Mouse (Mus musculus) liver, adult 2 months (tissue): Measurements from ENCODE around the gene Mrps23. TPM values are rescaled to one million over a fixed set of nuclear protein-coding genes. Genes with fewer than 3 reads are reported as not detected.

Experiments used
- DNase-seq: peaks from one replicate; pipeline ENCODE4 v3.0.0-alpha.2; 2011; ENCODE audit warnings: low read depth, low spot score; ENCODE audit errors: extremely low read depth
- H3K27ac ChIP-seq: fragments of 200-500 bp; replicated peaks from 2 replicates; pipeline ENCODE4 v1.5.1; 2012; ENCODE audit warnings: low read depth, mild to moderate bottlenecking, control low read depth, inconsistent platforms, low read length; ENCODE audit not compliant: insufficient read depth
- H3K27me3 ChIP-seq: fragments of 200-500 bp; 2 replicates; pipeline ENCODE4 v1.6.1; 2012; ENCODE audit warnings: mild to moderate bottlenecking, moderate library complexity, low read length, inconsistent platforms; ENCODE audit not compliant: control insufficient read depth, insufficient read depth
- H3K36me3 ChIP-seq: fragments of 200-500 bp; 2 replicates; pipeline ENCODE4 v1.6.1; 2012; ENCODE audit warnings: low read length, inconsistent platforms; ENCODE audit not compliant: control insufficient read depth, insufficient read depth
- H3K4me1 ChIP-seq: fragments of 200-500 bp; 2 replicates; pipeline ENCODE4 v1.6.1; 2011; ENCODE audit warnings: low read length; ENCODE audit not compliant: control insufficient read depth, insufficient read depth
- H3K4me3 ChIP-seq: fragments of 200-500 bp; 2 replicates; pipeline ENCODE4 v1.5.1; 2011; ENCODE audit warnings: low read depth, mild to moderate bottlenecking, control low read depth, low read length, moderate library complexity; ENCODE audit not compliant: insufficient read depth
- H3K79me2 ChIP-seq: fragments of 200-500 bp; 2 replicates; pipeline ENCODE4 v1.6.1; 2012; ENCODE audit warnings: inconsistent platforms, mild to moderate bottlenecking, low read length, moderate library complexity; ENCODE audit not compliant: control insufficient read depth, insufficient read depth
- H3K9ac ChIP-seq: fragments of 200-500 bp; 2 replicates; pipeline ENCODE4 v1.6.1; 2012; ENCODE audit warnings: low read depth, mild to moderate bottlenecking, control low read depth, inconsistent platforms, low read length
- CTCF ChIP-seq: fragments of 200-500 bp; IDR thresholded peaks from 2 replicates; pipeline ENCODE4 v1.5.1; 2011; ENCODE audit warnings: low read depth, low read length, control low read depth
- POLR2A ChIP-seq: fragments of 200-500 bp; IDR thresholded peaks from 2 replicates; pipeline ENCODE4 v1.6.1; 2011; ENCODE audit warnings: low read length, control low read depth; ENCODE audit not compliant: insufficient read depth; ENCODE audit errors: extremely low read depth
- WGBS: fragments of 180-500 bp; shearing (Covaris S2); methylation state at CpG from one replicate; pipeline ENCODE4 v1.1.7; 2018; 5-methylcytosine and 5-hydroxymethylcytosine counted together
- polyA plus RNA-seq: library from polyadenylated mRNA; depleted of rRNA; stranded (reverse); fragments of >200 nt; gene quantifications from 2 replicates; pipeline ENCODE4 v1.2.3, GENCODE M21; 2012
- total RNA-seq: library from RNA; depleted of rRNA; stranded (reverse); fragments of >200 nt; gene quantifications from 2 replicates; pipeline ENCODE4 v1.2.3, GENCODE M21; 2014

Mrps23 gene
- total and polyA plus RNA-seq, 2 experiments: 21.6 to 28.8 TPM

DNA sequence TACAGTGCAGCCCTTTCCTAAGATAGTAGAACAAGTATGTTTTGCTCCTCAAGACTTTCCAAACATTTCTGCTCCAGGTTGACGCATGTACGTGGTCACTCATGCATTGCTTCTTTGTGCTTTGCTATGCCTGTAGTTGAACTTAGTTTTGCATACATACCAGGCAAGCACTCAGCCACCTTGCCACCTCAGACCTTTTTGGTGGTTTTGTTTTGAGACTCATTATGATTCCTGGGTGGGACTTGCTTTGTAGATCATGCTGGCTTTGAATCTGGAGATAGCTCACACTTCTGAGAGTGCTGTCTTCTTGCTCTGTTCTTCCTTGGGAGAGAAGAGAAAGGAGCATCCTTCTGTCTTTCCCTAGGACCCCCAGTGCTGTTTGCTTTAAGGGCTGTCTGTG lies 3.5 kb downstream of the Mrps23 start:
- H3K9ac ChIP-seq: no peak overlapping the region
- peaks cover 8% of the 10 kb centered on the region; the same call in 1 of the 2 replicates for H3K79me2 ChIP-seq
- no peak overlapping the region for H3K4me3 ChIP-seq
- H3K36me3 ChIP-seq: peaks cover 7% of the 10 kb centered on the region; the same call in 1 of the 2 replicates
- H3K4me1 ChIP-seq: peaks cover 7% of the 10 kb centered on the region
- TF ChIP-seq POLR2A (no peak), CTCF (no peak)
- H3K27ac ChIP-seq: no peak overlapping the region
- no peak for DNase-seq
- no peaks in the 10 kb centered on the region for H3K27me3 ChIP-seq
- WGBS: 98% methylated on average over 2 of the region's 2 CpGs

DNA sequence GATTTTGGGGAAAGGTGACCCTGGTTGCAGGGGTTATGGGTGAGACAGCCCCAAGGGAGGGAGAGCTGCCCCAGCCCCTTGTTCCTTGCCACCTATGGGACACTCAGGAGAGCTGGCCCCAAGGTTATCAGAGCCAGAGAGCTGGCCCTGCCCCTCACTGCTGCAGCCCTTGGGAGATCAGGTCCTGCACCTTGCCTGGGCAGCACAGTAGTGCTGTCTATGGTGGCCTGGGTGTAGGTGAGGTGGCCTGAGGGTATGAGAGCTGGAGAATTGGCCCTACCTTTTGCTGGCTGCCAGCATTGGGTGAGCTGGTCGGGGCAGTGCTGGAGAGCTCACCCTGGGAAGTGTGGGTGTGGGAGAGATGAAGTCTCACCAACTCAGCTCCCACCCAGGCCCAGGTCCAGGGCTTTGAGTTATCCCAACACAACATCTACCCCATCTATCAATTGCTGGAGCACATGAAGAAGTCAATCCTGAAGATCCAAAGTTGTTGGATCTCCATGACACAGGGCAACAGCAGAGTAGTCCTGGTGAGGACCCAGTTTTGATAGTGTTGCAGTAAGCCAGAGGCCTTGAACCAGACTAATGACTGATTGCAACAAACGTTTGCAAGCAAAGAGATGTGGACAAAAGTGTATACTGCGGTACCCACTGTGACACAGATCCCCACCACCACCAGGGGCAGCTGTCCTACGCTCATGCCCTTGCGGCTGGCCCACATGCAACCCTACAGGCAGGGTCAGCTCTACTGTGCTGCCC lies 7.8 kb downstream of the Mrps23 start:
- Histone ChIP-seq H3K27me3 (no peaks in the 10 kb centered on the region), H3K27ac (no peak overlapping the region), H3K9ac (no peak overlapping the region), H3K79me2 (no peaks in the 10 kb centered on the region), H3K36me3 (peaks cover 7% of the 10 kb centered on the region; the same call in 1 of the 2 replicates), H3K4me3 (no peak overlapping the region), H3K4me1 (peaks cover 1% of the 10 kb centered on the region; the same call in 1 of the 2 replicates)
- DNase-seq: no peak
- 69% methylated on average over 5 of the region's 5 CpGs for WGBS
- TF ChIP-seq CTCF: no peak
- TF ChIP-seq POLR2A: no peak

- Histone ChIP-seq H3K4me1 (peaks cover 1% of the 10 kb centered on the region; the same call in 1 of the 2 replicates), H3K36me3 (peaks cover 7% of the 10 kb centered on the region; the same call in 1 of the 2 replicates), H3K79me2 (no peaks in the 10 kb centered on the region), H3K27ac (no peak overlapping the region), H3K4me3 (no peak overlapping the region), H3K9ac (no peak overlapping the region), H3K27me3 (no peaks in the 10 kb centered on the region)
- DNase-seq: no peak
- TF ChIP-seq CTCF (no peak), POLR2A (no peak)
- 44% methylated on average over 6 of the region's 6 CpGs for WGBS
These were observed 9.6 kb downstream of the Mrps23 start for GRCm38 (mm10) chr11:88213757-88214156.

GRCm38 (mm10) chr11:88214881-88215831 lies 11.0 kb downstream of the Mrps23 start:
- 72% methylated on average over 21 of the region's 21 CpGs for WGBS
- no peak for DNase-seq
- peaks cover 1% of the 10 kb centered on the region; the same call in 1 of the 2 replicates for H3K4me1 ChIP-seq

GRCm38 (mm10) chr11:88216231-88216685 lies 12.1 kb downstream of the Mrps23 start:
- WGBS: 25% methylated on average over 10 of the region's 10 CpGs
- peak; percentile 32 for DNase-seq
- no peaks in the 10 kb centered on the region for H3K36me3 ChIP-seq

More at GRCm38 (mm10) chr11:88214881-88215831, 11.0 kb downstream of the Mrps23 start:
- TF ChIP-seq CTCF (no peak), POLR2A (no peak)
- H3K27ac ChIP-seq: no peak overlapping the region
- no peaks in the 10 kb centered on the region for H3K27me3 ChIP-seq
- no peak overlapping the region for H3K9ac ChIP-seq
- H3K4me3 ChIP-seq: no peak overlapping the region
- H3K36me3 ChIP-seq: peaks cover 2% of the 10 kb centered on the region; the same call in 1 of the 2 replicates
- H3K79me2 ChIP-seq: no peaks in the 10 kb centered on the region

More at GRCm38 (mm10) chr11:88216231-88216685, 12.1 kb downstream of the Mrps23 start:
- Histone ChIP-seq H3K79me2 (no peaks in the 10 kb centered on the region), H3K9ac (no peak overlapping the region), H3K4me1 (peaks cover 1% of the 10 kb centered on the region; the same call in 1 of the 2 replicates), H3K27me3 (no peaks in the 10 kb centered on the region), H3K4me3 (no peak overlapping the region), H3K27ac (no peak overlapping the region)
- TF ChIP-seq CTCF (peak; percentile 96), POLR2A (no peak)
